Mouse (Mus musculus) lung, adult 2 months (tissue): ENCODE data around the gene Nrros.
A peak's percentile ranks its signal among the peaks of the same experiment; 100 is the strongest.

Experiments
- CTCF ChIP-seq: fragments of 200-500 bp; IDR thresholded peaks from 2 replicates; pipeline ENCODE4 v1.5.1; 2011; ENCODE audit warnings: mild to moderate bottlenecking, low read length, control low read depth; ENCODE audit not compliant: insufficient read depth
- POLR2A ChIP-seq: fragments of 200-500 bp; IDR thresholded peaks from 2 replicates; pipeline ENCODE4 v1.6.1; 2011; ENCODE audit warnings: low read depth, mild to moderate bottlenecking, control low read depth, low read length, borderline replicate concordance; ENCODE audit errors: extremely low read depth

- TF ChIP-seq CTCF (no peak), POLR2A (peak; percentile 69; the same call in 1 of the 2 replicates)
Measured at GRCm38 (mm10) chr16:32099638-32100150, 65.7 kb downstream of the Nrros start, which contains the start of the genes Pigx and Cep19.
